Mouse (Mus musculus) lung, postnatal 25 days (tissue): ENCODE measurements around the gene Med25.

Experiments used
- DNase-seq: peaks from one replicate; pipeline ENCODE4 v3.0.0; 2022; ENCODE audit warnings: low spot score

The Med25 gene

GRCm38 (mm10) chr7:44862434-44862833 is 30.1 kb downstream of the Med25 start:
- DNase-seq, result no peak

- no peak for DNase-seq
Measured at GRCm38 (mm10) chr7:44861429-44861816, 31.1 kb downstream of the Med25 start.

- peak; percentile 60 for DNase-seq
Measured at GRCm38 (mm10) chr7:44860576-44861428, 31.7 kb downstream of the Med25 start.

- DNase-seq, result no peak
Measured at GRCm38 (mm10) chr7:44859896-44860295, 32.6 kb downstream of the Med25 start.

GRCm38 (mm10) chr7:44857905-44858304 is 34.6 kb downstream of the Med25 start:
- no peak for DNase-seq

GRCm38 (mm10) chr7:44857042-44857552 is 35.4 kb downstream of the Med25 start, which contains the start of gene Pnkp:
Gene Pnkp, plus strand, starts transcription at chr7:44857139.
- peak; percentile 84 for DNase-seq

GRCm38 (mm10) chr7:44856265-44856916 is 36.1 kb downstream of the Med25 start:
- DNase-seq, result no peak

GRCm38 (mm10) chr7:44855036-44855435 is 37.5 kb downstream of the Med25 start:
- DNase-seq, result no peak

GRCm38 (mm10) chr7:44854356-44855031 is 38.0 kb downstream of the Med25 start:
- peak; percentile 90 for DNase-seq

- no peak for DNase-seq
Measured at GRCm38 (mm10) chr7:44853596-44854355, 38.7 kb downstream of the Med25 start.

GRCm38 (mm10) chr7:44853065-44853464 is 39.4 kb downstream of the Med25 start:
- DNase-seq, result no peak

GRCm38 (mm10) chr7:44852259-44853027 is 40.1 kb downstream of the Med25 start:
- no peak for DNase-seq

- DNase-seq, result no peak
Measured at GRCm38 (mm10) chr7:44851625-44852234, 40.8 kb downstream of the Med25 start.

GRCm38 (mm10) chr7:44850789-44851624 is 41.5 kb downstream of the Med25 start:
- DNase-seq, result no peak

- DNase-seq, result peak; percentile 75
Measured at GRCm38 (mm10) chr7:44850146-44850545, 42.4 kb downstream of the Med25 start.

- DNase-seq, result peak; percentile 92
Measured at GRCm38 (mm10) chr7:44849416-44850111, 42.9 kb downstream of the Med25 start.

GRCm38 (mm10) chr7:44848561-44849415 is 43.7 kb downstream of the Med25 start, which contains the start of the genes Akt1s1 and Tbc1d17:
Gene Akt1s1, plus strand, starts transcription at chr7:44848991.
Gene Tbc1d17, minus strand, starts transcription at chr7:44849079.
- DNase-seq, result peak; percentile 100

- no peak for DNase-seq
Measured at GRCm38 (mm10) chr7:44847772-44848171, 44.7 kb downstream of the Med25 start.
